Mouse (Mus musculus) hindbrain, embryonic 10.5 days (tissue): Measurements from ENCODE around the gene Plk5. TPM values are rescaled to one million over a fixed set of nuclear protein-coding genes. Genes with fewer than 3 reads are reported as not detected.

Experiments used
- DNase-seq: peaks from one replicate; pipeline ENCODE4 v3.0.0-alpha.2; 2017; ENCODE audit warnings: low spot score
- H3K27ac ChIP-seq: fragments of 300-500 bp; sonication (generic); 2 replicates; pipeline ENCODE4 v1.5.1; 2016; ENCODE audit warnings: mild to moderate bottlenecking, moderate library complexity
- H3K27me3 ChIP-seq: fragments of 300-500 bp; sonication (generic); 2 replicates; pipeline ENCODE4 v1.6.1; 2016; ENCODE audit warnings: mild to moderate bottlenecking; ENCODE audit not compliant: poor library complexity, insufficient read depth, severe bottlenecking
- H3K36me3 ChIP-seq: fragments of 300-500 bp; sonication (generic); 2 replicates; pipeline ENCODE4 v1.6.1; 2016; ENCODE audit warnings: mild to moderate bottlenecking, moderate library complexity
- H3K4me1 ChIP-seq: fragments of 300-500 bp; sonication (generic); replicated peaks from 2 replicates; pipeline ENCODE4 v1.6.1; 2016; ENCODE audit warnings: mild to moderate bottlenecking
- H3K4me3 ChIP-seq: fragments of 300-500 bp; sonication (generic); 2 replicates; pipeline ENCODE4 v1.5.1; 2016; ENCODE audit warnings: mild to moderate bottlenecking, moderate library complexity
- H3K9me3 ChIP-seq: fragments of 300-500 bp; sonication (generic); 2 replicates; pipeline ENCODE4 v1.6.1; 2016; ENCODE audit warnings: mild to moderate bottlenecking, moderate library complexity
- WGBS: fragments of 180-500 bp; shearing (Covaris S2); methylation state at CpG from one replicate; pipeline ENCODE4 v1.1.7; 2016; 5-methylcytosine and 5-hydroxymethylcytosine counted together
- polyA plus RNA-seq: library from polyadenylated mRNA; unstranded; fragments of >200 nt; fragmentation: Nextera tagmentation; extraction: Ambion mirVana; gene quantifications from 2 replicates; pipeline ENCODE4 v1.2.1, GENCODE M21; 2016

The Plk5 gene
- polyA plus RNA-seq, 1 experiment from 2014 or later = 0.22 TPM

DNA sequence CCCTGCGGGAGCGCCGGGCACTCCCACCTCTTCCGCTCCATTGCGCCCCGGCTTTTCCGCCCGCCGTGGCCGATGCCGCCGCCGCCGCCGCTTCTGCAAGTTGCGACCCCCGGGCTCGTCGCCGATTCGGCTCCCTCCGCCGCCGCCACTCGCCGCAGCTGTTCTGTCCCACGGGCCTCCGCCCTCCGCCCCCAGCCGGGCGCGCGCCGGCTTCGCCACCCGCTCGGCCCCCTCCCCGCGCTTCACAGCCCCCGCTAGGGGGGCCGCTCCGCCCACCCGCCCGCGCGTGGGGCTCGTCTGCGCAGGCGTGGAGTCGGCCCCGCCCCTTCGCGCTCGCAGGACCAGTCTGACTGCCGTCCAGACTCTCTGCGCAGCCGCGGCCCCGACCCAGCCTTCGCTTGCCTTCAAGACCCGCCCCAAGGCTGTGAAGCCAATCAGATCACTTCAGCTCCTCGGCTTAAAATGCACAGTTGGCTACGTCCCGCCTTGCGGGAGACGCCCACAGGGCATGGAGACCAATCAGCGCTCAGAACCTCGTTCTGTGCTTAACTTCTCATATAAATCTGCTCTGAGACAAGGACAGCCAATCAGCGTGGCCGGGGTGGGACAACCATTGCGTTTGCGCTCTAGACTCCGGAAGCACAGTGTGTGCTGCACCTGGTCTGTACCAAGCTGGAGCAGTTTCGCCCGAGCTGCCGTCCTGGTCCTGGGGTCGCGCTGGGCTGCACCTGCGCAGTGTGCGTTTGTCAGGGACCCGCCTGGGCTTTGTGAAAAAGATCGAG, 43.1 kb downstream of the Plk5 start, which contains the start of gene Mbd3:
Gene Mbd3 (minus strand): TSS at position 360 of the 782 bp plus-strand sequence.
- DNase-seq = peak; percentile 99
- H3K36me3 ChIP-seq = peaks cover 66% of the 10 kb centered on the region
- no peaks in the 10 kb centered on the region for H3K27me3 ChIP-seq
- H3K9me3 ChIP-seq = peaks cover 6% of the 10 kb centered on the region; the same call in 1 of the 2 replicates
- WGBS = under 1% methylated on average over 82 of the region's 82 CpGs
- H3K4me1 ChIP-seq = peaks cover 44% of the 10 kb centered on the region
- H3K4me3 ChIP-seq = peak within 1 kb of the TSS; percentile 88
- H3K27ac ChIP-seq = peak within 1 kb of the TSS; percentile 100

DNA sequence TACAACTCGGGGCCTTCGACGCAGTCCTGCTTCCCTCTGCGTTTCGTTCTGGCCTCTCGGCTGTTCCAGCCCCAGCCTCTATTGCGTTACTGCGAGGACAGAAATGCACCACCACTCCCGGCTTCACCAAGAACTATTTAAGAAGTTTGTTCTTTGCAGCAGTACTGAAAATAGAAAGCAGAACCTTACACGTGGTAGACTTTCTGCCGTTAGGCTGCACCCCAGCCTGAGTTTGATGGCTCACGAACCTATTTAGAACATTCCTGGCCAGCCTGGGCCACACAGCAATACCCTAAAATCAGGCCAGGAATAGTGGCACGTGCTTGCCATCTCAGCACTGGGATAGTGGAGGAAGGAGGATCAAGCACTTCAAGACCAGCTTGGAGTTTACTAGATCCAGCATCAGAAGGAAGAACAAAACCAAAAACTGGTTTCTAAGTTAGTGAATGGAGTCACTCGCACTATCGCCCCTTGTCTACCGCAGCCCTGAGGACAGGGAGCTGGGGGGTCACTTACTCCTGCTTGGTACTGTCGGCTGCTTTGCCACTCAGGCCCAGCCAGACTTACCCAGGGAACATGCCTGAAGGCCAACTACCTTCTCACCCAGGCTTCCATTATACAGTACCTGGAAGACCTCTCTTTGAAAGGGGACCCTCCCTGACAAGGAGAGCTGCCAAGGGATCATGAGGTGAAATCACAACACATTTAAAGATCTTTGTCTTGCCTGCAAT, 43.9 kb downstream of the Plk5 start:
- Histone ChIP-seq H3K27me3 (no peaks in the 10 kb centered on the region), H3K36me3 (peaks cover 64% of the 10 kb centered on the region), H3K4me1 (peaks cover 49% of the 10 kb centered on the region), H3K9me3 (peaks cover 6% of the 10 kb centered on the region; the same call in 1 of the 2 replicates), H3K4me3 (peak overlapping the region; percentile 88), H3K27ac (peak overlapping the region; percentile 100)
- no peak for DNase-seq
- 14% methylated on average over 17 of the region's 17 CpGs for WGBS

DNA sequence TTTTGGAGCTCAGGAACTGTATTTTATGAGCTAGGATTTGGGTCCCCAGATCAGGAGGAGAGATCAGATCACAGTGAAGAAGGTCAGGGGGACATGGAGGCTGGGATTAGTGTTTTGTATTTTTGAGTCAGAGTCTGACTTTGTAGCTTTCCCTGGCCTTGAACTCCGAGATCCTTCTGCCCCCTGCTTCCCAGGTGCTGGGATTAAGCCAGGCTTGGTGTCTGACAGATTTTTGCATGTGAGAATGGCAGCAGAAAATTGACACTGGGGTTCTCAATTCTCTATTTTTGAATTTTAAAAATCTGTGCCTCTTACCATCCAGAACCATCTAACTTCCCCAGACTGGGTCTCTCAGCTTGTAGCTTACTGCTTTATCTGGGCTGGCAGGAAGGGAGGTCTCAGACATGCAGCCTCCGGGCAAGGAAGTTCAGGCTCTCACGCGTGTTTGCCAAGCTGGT, 44.5 kb downstream of the Plk5 start:
- H3K27ac ChIP-seq = peak overlapping the region; percentile 100

DNA sequence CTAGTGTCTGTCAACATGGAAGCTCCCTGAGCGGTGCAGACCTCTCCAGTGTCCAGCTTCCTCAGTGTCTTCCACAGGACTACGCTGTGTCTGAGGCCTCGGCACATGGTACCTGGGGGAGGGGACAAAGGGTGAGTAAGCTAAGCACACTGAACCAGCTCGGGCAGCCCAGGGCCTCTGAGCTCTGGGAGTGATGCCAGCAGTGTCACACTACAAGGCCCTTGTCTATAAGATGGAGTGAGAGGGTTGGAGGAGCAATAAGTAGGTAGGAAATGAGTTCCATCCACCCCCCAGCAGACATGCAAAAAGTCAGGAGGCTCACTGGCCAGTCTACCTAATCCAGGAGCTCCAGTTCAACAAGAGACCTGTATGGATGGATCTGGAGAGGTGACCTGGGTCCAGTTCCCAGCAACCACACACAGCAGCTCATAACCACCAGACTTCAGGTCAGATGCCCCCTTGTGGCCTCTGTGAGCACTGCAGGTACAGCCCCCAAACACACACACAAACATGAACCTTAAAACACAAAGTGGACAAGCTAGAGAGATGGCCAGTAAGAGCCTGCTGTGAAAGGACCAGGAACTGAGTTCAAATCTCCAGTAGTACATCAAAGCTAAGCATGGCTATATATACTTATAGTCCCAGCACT, 46.9 kb downstream of the Plk5 start:
- DNase-seq = peak; percentile 39

More for the DNA sequence above, 44.5 kb downstream of the Plk5 start:
- no peak for DNase-seq
- H3K4me1 ChIP-seq = peaks cover 55% of the 10 kb centered on the region
- WGBS = 85% methylated on average over 4 of the region's 4 CpGs
- peaks cover 58% of the 10 kb centered on the region for H3K36me3 ChIP-seq
- H3K9me3 ChIP-seq = peaks cover 6% of the 10 kb centered on the region; the same call in 1 of the 2 replicates
- H3K27me3 ChIP-seq = no peaks in the 10 kb centered on the region
- peak overlapping the region; percentile 88 for H3K4me3 ChIP-seq

DNA sequence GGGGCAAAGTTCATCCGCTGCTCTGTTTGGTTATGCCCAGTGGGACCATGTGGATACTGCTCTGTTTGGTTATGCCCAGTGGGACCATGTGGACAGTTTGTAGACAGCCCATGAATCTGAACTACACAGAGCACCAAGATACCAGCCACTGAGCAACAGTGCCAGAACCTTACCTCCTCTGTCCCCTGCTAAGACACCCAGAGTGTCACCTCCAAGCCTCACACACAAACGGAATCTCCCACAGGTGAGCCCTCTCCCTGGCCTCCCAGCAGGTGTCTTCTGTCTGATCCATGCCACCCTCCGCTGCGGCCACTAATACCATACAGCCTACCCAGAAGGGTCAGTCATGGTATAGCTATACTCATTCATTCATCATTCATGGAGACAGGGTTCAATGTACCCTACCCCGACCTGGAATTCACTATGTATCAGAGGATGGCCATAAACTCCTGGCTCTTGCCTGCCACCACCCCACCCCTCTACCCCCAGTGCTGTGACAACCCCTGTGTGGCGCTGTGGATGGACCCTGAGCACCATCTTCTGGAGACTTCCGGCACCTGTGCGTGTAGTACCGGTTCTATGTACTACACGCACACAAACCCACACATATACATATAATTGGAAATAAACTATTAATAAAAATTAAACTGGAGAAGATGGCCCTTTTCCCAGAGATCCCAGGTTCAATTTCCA, 49.4 kb downstream of the Plk5 start:
- H3K27me3 ChIP-seq = no peaks in the 10 kb centered on the region
- peaks cover 60% of the 10 kb centered on the region for H3K36me3 ChIP-seq
- peaks cover 6% of the 10 kb centered on the region; the same call in 1 of the 2 replicates for H3K9me3 ChIP-seq
- WGBS = 64% methylated on average over 10 of the region's 10 CpGs
- H3K4me1 ChIP-seq = peaks cover 54% of the 10 kb centered on the region
- peak overlapping the region; percentile 85 for H3K27ac ChIP-seq
- no peak for DNase-seq
- H3K4me3 ChIP-seq = peak overlapping the region; percentile 94

More for the DNA sequence above, 46.9 kb downstream of the Plk5 start:
- Histone ChIP-seq H3K27me3 (no peaks in the 10 kb centered on the region), H3K9me3 (peaks cover 6% of the 10 kb centered on the region; the same call in 1 of the 2 replicates), H3K27ac (no peak overlapping the region), H3K4me1 (peaks cover 59% of the 10 kb centered on the region), H3K36me3 (peaks cover 41% of the 10 kb centered on the region), H3K4me3 (no peak overlapping the region)
- WGBS = 95% methylated on average over 4 of the region's 4 CpGs

DNA sequence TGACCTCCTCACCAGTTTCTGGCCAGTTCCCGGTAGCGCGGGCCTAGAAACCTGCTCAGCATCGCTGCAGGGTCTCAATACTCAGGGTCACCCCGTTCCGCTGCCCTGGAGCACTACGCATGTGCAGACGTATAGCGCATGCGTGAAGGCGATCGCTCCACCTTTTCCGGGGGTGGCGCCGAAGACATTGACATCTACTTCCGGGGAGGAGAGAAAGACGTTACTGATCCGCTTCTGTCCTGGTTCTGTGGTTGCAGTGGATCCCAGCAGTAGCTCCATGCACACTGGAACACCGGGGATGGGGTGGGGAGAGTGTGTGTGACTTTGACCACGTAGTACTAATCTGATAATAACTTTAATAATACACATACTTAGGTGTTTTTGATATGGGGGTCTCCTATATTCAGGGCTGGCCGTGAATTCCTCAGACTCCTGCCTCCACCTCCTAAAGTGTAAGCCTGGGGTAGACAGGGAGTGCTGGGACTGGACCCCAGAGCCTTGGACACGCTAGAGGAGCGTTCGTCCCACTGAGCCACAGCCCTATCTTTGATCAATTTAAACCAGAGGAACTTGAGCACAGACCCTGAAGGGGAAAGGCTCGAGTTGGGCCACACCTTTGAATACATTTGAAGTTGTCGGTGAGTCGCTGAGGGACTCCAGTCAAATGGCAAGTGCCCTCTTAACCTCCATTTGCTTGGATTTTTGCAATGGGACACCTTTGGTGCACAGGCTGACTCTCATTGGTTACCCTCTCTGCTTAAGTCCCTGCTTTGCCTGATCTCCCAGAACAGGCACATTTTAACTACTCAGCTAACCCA, 50.6 kb downstream of the Plk5 start, which contains the start of gene Uqcr11:
Gene Uqcr11 (minus strand): TSS at position 147 of the 818 bp plus-strand sequence.
- peak; percentile 93 for DNase-seq
- no peaks in the 10 kb centered on the region for H3K27me3 ChIP-seq
- peaks cover 47% of the 10 kb centered on the region for H3K4me1 ChIP-seq
- peak within 1 kb of the TSS; percentile 94 for H3K4me3 ChIP-seq
- H3K9me3 ChIP-seq = peaks cover 6% of the 10 kb centered on the region; the same call in 1 of the 2 replicates
- H3K27ac ChIP-seq = peak within 1 kb of the TSS; percentile 85
- WGBS = 2% methylated on average over 27 of the region's 27 CpGs
- H3K36me3 ChIP-seq = peaks cover 62% of the 10 kb centered on the region

DNA sequence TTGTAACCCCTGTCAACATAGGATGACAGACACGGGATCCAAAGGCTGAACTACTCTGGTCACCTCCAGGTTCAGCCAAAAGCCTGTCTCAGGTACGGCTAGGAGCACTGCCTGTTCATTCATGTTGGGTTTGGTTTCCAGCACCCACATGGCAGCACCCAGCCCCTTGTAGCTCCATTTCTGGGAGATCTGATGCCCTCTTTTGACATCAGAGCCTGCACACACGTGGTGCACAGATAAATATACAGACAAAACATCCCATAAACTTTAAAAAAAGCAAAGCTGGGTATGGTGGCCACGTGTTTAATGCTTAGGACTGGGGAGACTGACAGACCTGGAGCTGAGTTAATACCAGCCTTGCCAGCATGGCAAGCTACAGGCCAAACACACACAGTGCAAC, 51.7 kb downstream of the Plk5 start:
- Histone ChIP-seq H3K4me1 (peaks cover 47% of the 10 kb centered on the region), H3K4me3 (peak overlapping the region; percentile 94; the same call in 1 of the 2 replicates), H3K27me3 (no peaks in the 10 kb centered on the region), H3K9me3 (peaks cover 6% of the 10 kb centered on the region; the same call in 1 of the 2 replicates), H3K36me3 (peaks cover 62% of the 10 kb centered on the region), H3K27ac (0 out of 2 replicates have a peak overlapping the region, but pooled peaks have one; percentile 85)
- 56% methylated on average over 4 of the region's 4 CpGs for WGBS
- no peak for DNase-seq

DNA sequence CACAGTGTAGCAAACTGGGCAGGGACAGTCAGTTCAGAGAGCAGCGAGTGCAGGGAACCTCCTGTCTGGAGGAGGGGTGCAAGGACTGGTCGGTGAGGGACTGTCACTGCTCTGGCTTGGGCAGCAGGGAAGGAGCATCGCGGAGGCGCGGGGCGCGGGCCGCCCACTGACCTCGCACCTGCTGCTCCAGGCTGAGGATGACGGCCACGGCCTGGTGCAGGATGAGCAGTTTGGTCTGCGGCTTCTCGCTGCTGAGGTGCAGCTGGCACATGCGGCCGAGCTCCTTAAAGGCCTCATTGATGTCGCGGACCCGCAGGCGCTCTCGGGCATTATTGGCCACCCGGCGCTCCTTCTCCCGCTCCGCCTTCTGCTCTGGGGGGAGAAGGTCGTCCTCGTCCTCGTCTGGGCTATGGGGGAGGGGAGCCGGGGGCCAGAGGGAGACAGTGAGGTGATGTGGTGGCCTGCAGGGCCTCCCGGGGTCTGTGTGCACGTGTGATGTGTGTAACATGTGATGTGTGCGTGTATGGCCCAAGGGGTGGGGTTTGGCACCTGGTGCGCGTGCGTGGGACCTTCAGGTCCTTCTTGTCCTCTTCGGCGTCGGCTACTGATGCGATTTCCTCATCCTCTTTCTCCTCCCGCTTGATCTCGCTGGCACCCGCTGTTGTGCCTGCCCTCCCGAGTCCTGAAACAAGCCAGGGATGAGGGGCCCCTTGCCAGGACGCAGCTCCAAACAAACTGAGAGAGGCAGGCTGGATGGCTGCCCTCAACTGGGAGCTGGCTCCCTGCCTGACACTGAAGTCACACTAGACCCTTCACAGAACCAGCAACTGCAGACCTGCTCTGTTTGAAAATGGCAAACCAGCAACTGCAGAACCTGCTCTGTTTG, 56.6 kb downstream of the Plk5 start:
- H3K36me3 ChIP-seq = peaks cover 92% of the 10 kb centered on the region
- 91% methylated on average over 44 of the region's 44 CpGs for WGBS
- H3K27me3 ChIP-seq = no peaks in the 10 kb centered on the region
- peak overlapping the region; percentile 11 for H3K4me3 ChIP-seq
- H3K9me3 ChIP-seq = no peaks in the 10 kb centered on the region
- H3K4me1 ChIP-seq = peaks cover 14% of the 10 kb centered on the region
- H3K27ac ChIP-seq = no peak overlapping the region; the same call in 1 of the 2 replicates
- no peak for DNase-seq
